Mouse (Mus musculus) megakaryocyte, embryonic 14.5 days (primary cell): ENCODE data around the gene Vac14.

ENCODE experiments used
- FLI1 ChIP-seq: IDR thresholded peaks from 2 replicates; pipeline ENCODE4 v1.6.1; 2012; ENCODE audit warnings: low read length, inconsistent platforms, mixed read lengths
- GATA1 ChIP-seq: IDR thresholded peaks from 3 replicates; pipeline ENCODE4 v1.6.1; 2012; ENCODE audit warnings: mixed read lengths, low read length, inconsistent platforms, borderline replicate concordance

- TF ChIP-seq GATA1: no peak
- no peak for TF ChIP-seq FLI1
These were observed 69.3 kb downstream of the Vac14 start for GRCm38 (mm10) chr8:110687726-110688125.
